Mouse (Mus musculus): ENCODE measurements at regions not wholly inside any gene's neighbourhood (a gene's known extent, or its start where the extent isn't known, plus 50 kb on each side); places are given as distances from the start of the nearest gene placed in this dataset.
"Not testable (repeated sequence)": the region's sequence is repeated elsewhere in the genome, so short reads cannot be mapped to it uniquely, and the experiment has no call there.

GRCm38 (mm10) chr11:22573166-22573565 is 61.3 kb downstream of the Tmem17 start:
- H3K4me3 ChIP-seq (replicated peaks; ENCODE audit: extremely low read depth, low read depth, low read length): no peak overlapping the region
- DNase-seq: no peak
- TF ChIP-seq CTCF (IDR thresholded peaks at IDR 0.05; ENCODE audit: insufficient read depth, low read length) (no peak), POLR2A (IDR thresholded peaks at IDR 0.05; ENCODE audit: borderline replicate concordance, extremely low read depth, low read depth, low read length) (no peak)
- no peaks in the 10 kb centered on the region for H3K4me1 ChIP-seq (ENCODE audit: control insufficient read depth, insufficient read depth, low read length)
- 67% methylated on average over 2 of the region's 2 CpGs for WGBS

DNA sequence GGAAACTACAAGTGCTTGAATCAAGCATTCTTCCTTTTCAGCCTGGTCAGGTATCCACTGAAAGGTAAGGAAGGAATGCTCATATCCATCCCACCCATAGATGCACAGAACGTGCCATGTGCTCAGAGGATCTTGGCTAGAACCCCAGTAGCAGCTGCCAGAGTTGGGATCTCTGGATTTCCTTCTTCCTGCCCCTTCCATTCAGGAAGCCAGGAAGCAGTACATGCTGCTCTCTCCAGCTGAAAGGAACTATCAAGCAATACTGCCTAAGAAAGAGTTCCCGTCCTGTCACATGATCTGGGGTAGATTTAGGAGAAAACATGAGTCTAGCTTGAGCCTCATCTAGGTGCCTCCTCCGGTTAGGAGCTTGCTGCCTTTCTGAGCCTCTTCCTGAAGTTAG is 61.9 kb downstream of the Tmem17 start:
- no peak for DNase-seq
- H3K4me1 ChIP-seq (ENCODE audit: control insufficient read depth, insufficient read depth, low read length): no peaks in the 10 kb centered on the region
- no peak overlapping the region for H3K4me3 ChIP-seq (replicated peaks; ENCODE audit: extremely low read depth, low read depth, low read length)
- TF ChIP-seq CTCF (IDR thresholded peaks at IDR 0.05; ENCODE audit: insufficient read depth, low read length): no peak
- no peak for TF ChIP-seq POLR2A (IDR thresholded peaks at IDR 0.05; ENCODE audit: borderline replicate concordance, extremely low read depth, low read depth, low read length)
- WGBS: 49% methylated on average over 3 of the region's 3 CpGs

GRCm38 (mm10) chr11:22574506-22574905 is 62.6 kb downstream of the Tmem17 start:
- H3K4me3 ChIP-seq (replicated peaks; ENCODE audit: extremely low read depth, low read depth, low read length): no peak overlapping the region
- no peak for TF ChIP-seq POLR2A (IDR thresholded peaks at IDR 0.05; ENCODE audit: borderline replicate concordance, extremely low read depth, low read depth, low read length)
- no peak for TF ChIP-seq CTCF (IDR thresholded peaks at IDR 0.05; ENCODE audit: insufficient read depth, low read length)
- H3K4me1 ChIP-seq (ENCODE audit: control insufficient read depth, insufficient read depth, low read length): no peaks in the 10 kb centered on the region
- WGBS: 80% methylated on average over 2 of the region's 2 CpGs
- DNase-seq: no peak

GRCm38 (mm10) chr11:22584100-22584487 is 72.2 kb downstream of the Tmem17 start:
- WGBS: 37% methylated on average over 5 of the region's 5 CpGs
- no peak for TF ChIP-seq CTCF (IDR thresholded peaks at IDR 0.05; ENCODE audit: insufficient read depth, low read length)
- TF ChIP-seq POLR2A (IDR thresholded peaks at IDR 0.05; ENCODE audit: borderline replicate concordance, extremely low read depth, low read depth, low read length): no peak
- H3K4me1 ChIP-seq (ENCODE audit: control insufficient read depth, insufficient read depth, low read length): peaks cover 19% of the 10 kb centered on the region
- H3K4me3 ChIP-seq (replicated peaks; ENCODE audit: extremely low read depth, low read depth, low read length): no peak overlapping the region
- no peak for DNase-seq

DNA sequence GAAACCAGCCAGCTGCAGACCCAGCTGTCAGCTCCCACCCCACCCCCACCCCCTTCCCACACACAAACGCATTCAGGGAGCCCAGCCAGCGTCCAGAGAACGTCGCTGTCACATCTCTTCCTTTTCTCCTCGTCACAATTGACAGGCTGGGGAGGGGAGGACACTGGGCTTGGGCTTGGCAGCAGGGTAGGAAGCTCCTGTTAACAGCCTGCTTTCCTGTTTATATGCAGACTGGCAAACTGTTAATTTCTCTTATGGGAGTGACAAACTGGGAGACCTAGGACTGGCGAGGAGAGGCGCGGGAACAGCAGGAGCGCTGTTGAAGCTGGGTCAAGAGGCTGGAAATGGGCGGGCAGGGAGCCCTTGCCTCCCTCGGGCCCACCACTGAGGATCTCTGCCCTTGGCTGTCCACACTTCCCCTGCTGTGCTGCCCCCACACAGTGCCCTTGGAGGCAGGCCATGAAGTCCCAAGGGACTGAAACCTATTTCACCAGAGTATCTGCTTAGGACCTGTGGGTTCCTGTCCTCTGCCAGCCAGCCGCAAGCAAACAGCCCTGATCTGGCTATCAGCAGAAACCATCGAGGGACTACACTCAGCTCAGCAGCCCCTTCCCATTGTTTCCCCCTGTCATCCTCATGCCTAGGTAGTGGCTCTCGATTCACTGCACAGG is 72.7 kb downstream of the Tmem17 start:
- peak; percentile 38 for DNase-seq

DNA sequence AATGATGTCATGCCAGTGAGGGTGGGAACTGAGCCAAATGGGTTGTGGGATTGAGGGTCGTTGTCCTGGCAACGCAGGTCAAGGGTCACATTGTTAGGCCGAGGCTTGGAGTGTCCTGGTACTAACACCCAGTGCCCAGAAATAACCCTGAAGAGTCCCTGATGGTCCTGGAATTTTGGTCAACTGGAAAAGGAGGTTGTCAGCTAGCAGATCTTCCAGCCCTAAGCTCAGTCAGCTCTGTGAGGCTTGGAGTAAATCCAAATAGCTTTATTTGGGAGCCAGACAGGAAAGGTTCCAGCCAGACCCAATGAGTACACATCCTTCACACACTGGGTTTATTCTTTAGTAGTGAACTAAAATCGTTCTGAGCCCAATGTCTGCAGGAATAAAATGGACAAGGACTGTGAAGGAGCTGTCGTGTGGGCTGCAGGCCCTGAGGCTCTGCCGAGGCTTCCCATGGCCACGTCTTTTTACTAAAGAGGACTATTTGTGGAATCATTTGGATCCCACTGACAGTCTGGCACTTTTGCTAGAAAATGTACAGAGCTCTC is 75.9 kb downstream of the Tmem17 start:
- DNase-seq: no peak
- TF ChIP-seq POLR2A (IDR thresholded peaks at IDR 0.05; ENCODE audit: borderline replicate concordance, extremely low read depth, low read depth, low read length) (no peak), CTCF (IDR thresholded peaks at IDR 0.05; ENCODE audit: insufficient read depth, low read length) (no peak)
- H3K4me1 ChIP-seq (ENCODE audit: control insufficient read depth, insufficient read depth, low read length): peaks cover 19% of the 10 kb centered on the region
- WGBS: 31% methylated on average over 7 of the region's 7 CpGs
- no peak overlapping the region for H3K4me3 ChIP-seq (replicated peaks; ENCODE audit: extremely low read depth, low read depth, low read length)

More for the DNA sequence above, 72.7 kb downstream of the Tmem17 start:
- TF ChIP-seq POLR2A (IDR thresholded peaks at IDR 0.05; ENCODE audit: borderline replicate concordance, extremely low read depth, low read depth, low read length) (no peak), CTCF (IDR thresholded peaks at IDR 0.05; ENCODE audit: insufficient read depth, low read length) (no peak)
- H3K4me1 ChIP-seq (ENCODE audit: control insufficient read depth, insufficient read depth, low read length): peaks cover 19% of the 10 kb centered on the region
- H3K4me3 ChIP-seq (replicated peaks; ENCODE audit: extremely low read depth, low read depth, low read length): peak overlapping the region; percentile 1
- 12% methylated on average over 14 of the region's 14 CpGs for WGBS

DNA sequence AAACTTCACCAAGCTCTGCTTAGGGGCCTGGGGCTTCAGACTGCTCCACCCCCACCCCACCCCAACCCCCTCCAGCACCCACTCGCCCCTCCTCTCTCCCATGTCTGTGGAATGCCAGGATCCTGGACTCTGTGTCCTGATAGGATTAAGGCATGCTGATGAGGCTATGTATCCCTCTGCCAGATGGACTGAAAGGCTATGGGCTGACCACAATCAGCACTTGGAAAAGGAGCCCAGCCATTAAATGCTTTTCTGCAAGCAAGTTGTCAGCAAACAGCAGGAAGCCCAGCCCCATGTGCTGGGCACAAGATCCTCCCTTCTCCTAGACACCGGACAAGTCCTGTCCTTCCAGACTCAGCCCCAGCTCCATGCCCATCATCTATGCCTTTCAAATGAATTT is 76.7 kb downstream of the Tmem17 start:
- Histone ChIP-seq H3K4me3 (replicated peaks; ENCODE audit: extremely low read depth, low read depth, low read length) (no peak overlapping the region), H3K4me1 (ENCODE audit: control insufficient read depth, insufficient read depth, low read length) (peaks cover 19% of the 10 kb centered on the region)
- no peak for TF ChIP-seq CTCF (IDR thresholded peaks at IDR 0.05; ENCODE audit: insufficient read depth, low read length)
- no peak for TF ChIP-seq POLR2A (IDR thresholded peaks at IDR 0.05; ENCODE audit: borderline replicate concordance, extremely low read depth, low read depth, low read length)
- 52% methylated on average over 2 of the region's 2 CpGs for WGBS
- no peak for DNase-seq

GRCm38 (mm10) chr11:22589901-22590300 is 78.0 kb downstream of the Tmem17 start:
- TF ChIP-seq POLR2A (IDR thresholded peaks at IDR 0.05; ENCODE audit: borderline replicate concordance, extremely low read depth, low read depth, low read length): no peak
- no peak for TF ChIP-seq CTCF (IDR thresholded peaks at IDR 0.05; ENCODE audit: insufficient read depth, low read length)
- 73% methylated on average over 2 of the region's 2 CpGs for WGBS
- DNase-seq: no peak
- Histone ChIP-seq H3K4me3 (replicated peaks; ENCODE audit: extremely low read depth, low read depth, low read length) (no peak overlapping the region), H3K4me1 (ENCODE audit: control insufficient read depth, insufficient read depth, low read length) (peaks cover 13% of the 10 kb centered on the region)

- DNase-seq; H3K4me3 ChIP-seq (replicated peaks; ENCODE audit: extremely low read depth, low read depth, low read length): not testable (repeated sequence)
- 88% methylated on average over 14 of the region's 14 CpGs for WGBS
Observed at GRCm38 (mm10) chr11:22591050-22591449, 79.2 kb downstream of the Tmem17 start.

GRCm38 (mm10) chr11:22592706-22593105 is 80.8 kb downstream of the Tmem17 start:
- 78% methylated on average over 5 of the region's 5 CpGs for WGBS
- H3K4me3 ChIP-seq (replicated peaks; ENCODE audit: extremely low read depth, low read depth, low read length): no peak overlapping the region
- TF ChIP-seq CTCF (IDR thresholded peaks at IDR 0.05; ENCODE audit: insufficient read depth, low read length): no peak
- TF ChIP-seq POLR2A (IDR thresholded peaks at IDR 0.05; ENCODE audit: borderline replicate concordance, extremely low read depth, low read depth, low read length): no peak
- H3K4me1 ChIP-seq (ENCODE audit: control insufficient read depth, insufficient read depth, low read length): peaks cover 3% of the 10 kb centered on the region; the same call in 1 of the 2 replicates
- DNase-seq: no peak

More at GRCm38 (mm10) chr11:22591050-22591449, 79.2 kb downstream of the Tmem17 start:
- not testable (repeated sequence) for H3K4me1 ChIP-seq (ENCODE audit: control insufficient read depth, insufficient read depth, low read length)

All from lung, adult 2 months (tissue).